Mouse (Mus musculus) testis, adult 10 weeks (tissue): Measurements from ENCODE around the gene Rab6a. TPM values are rescaled to one million over a fixed set of nuclear protein-coding genes. Genes with fewer than 3 reads are reported as not detected.

Source experiments
- polyA plus RNA-seq: library from polyadenylated mRNA; stranded (reverse); fragments of 350-450 nt; fragmentation: Illumina TruSeq; extraction: RNeasy Lipid Tissue Mini Kit (QIAGEN cat#74804); gene quantifications from one replicate; pipeline ENCODE4 v1.2.3, GENCODE M21; 2014; ENCODE audit warnings: low read depth, low replicate concordance

The Rab6a gene
- polyA plus RNA-seq: 138 TPM

DNA sequence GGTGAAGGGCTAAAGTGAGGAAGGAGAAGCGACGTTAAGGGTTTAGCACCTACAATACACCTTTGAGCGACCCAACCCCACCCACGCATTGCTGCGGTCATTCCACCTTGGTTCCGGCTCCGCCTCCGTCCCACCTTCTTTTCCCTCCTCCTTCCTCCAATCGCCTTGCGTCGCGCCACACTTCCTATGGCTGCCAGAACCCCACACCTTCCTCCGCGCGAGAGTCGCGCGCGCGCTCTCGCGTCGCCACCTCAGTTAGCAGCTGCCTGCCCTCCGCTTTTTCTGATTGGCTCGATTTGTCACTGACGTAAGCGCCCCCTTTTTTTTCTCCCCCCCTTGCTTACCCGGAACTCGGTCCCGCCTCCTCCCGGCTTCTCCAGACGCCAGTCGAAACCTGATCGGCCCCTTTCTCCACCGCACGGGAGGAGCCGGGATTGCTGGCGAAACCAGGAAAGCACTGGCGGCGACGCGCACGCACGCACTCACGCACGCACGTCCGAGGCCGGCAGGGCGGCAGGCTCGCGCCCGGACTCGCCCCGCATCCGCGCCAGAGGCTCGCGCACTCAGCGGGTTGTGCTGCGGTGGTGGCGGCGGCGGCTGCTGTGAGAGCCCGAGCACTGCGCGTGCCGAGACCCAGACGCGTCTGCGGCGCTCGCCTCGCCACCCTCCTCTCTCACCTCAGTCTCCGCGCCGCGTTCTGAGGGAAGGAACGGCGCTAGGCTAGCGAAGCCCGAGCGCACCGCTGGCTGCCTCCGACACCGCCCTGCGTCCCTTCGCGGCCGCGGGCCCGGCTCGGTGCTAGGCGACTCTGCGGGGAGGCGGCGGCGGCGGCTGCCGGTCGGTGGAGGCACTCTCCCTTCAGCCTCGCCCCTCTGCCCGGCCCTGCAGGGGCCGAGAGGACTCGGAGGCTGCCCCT lies at the start of gene Rab6a:
Gene Rab6a (plus strand): TSS at position 197 of the 916 bp plus-strand sequence.

DNA sequence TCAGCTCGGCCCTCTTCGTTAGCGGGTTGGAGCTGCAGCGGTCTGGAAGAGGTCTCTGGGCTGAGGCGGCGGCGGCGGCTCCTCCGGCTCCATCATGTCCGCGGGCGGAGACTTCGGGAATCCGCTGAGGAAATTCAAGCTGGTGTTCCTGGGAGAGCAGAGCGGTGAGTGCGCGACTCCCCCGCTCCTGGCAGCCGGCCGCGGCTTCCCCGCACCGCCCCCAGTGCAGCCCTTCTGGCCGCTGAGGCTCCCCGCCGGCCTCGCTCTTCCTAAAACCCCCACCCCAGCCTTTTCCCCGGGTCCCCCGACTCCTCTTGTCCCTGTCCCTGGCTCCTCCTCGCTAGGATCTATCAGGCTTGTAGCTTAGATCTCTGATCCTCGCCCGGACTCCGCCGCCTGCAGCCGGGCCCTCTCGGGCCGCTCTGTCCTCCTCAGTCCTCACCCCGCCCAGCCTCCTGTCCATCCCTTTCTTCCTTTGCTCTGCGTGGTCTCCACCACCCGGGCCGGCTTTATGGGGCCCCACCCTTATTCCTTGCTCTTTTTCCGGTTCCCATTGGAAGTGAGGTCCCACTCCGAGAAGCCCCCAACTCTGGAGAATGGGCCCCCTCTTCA lies 1.0 kb downstream of the Rab6a start, which contains the start of gene Mrpl48:
Gene Mrpl48 (minus strand): TSS at position 172 of the 612 bp plus-strand sequence.

DNA sequence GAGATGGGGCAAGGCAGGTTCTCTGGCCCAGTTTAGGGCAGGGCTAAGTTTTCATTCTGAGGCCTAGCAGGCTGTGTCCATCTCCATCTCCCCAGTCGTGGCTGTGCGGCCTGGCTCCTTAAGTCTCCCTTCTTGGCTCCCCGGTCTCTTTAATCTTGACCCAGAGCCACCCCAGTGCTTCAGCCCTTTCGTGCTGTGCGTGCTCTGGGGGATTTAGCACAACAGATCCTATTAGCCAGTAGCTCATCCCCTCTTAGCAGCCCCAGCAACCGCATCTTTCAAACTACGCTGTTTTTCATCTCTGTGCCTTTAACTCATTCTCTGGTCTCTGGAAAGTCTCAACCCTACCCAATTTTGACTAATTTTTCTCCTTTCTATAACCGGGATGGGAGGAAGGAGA lies 55.0 kb downstream of the Rab6a start, which contains the start of gene Plekhb1:
Gene Plekhb1 (minus strand): TSS at position 184 of the 400 bp plus-strand sequence.

Other genes with a start within 250 kb of the Rab6a start
- gene C2cd3, start 235.2 kb upstream of the Rab6a start, polyA plus RNA-seq: 61.7 TPM
- gene Ppme1, start 235.1 kb upstream of the Rab6a start, polyA plus RNA-seq: 93.7 TPM
- gene Ucp3, start 134.4 kb upstream of the Rab6a start, polyA plus RNA-seq: 0.18 TPM
- 3.2 TPM for gene Ucp2, start 114.1 kb upstream of the Rab6a start, polyA plus RNA-seq
- gene Dnajb13, start 92.5 kb upstream of the Rab6a start, polyA plus RNA-seq: 209 TPM
- gene Coa4, start 70.3 kb upstream of the Rab6a start, polyA plus RNA-seq: 28.1 TPM
- 64.5 TPM for gene Mrpl48, start 891 bp downstream of the Rab6a start, polyA plus RNA-seq
- 2.9 TPM for gene Plekhb1, start 55.0 kb downstream of the Rab6a start, polyA plus RNA-seq
- 4.1 TPM for gene Fam168a, start 99.2 kb downstream of the Rab6a start, polyA plus RNA-seq